Mouse (Mus musculus): ENCODE data around the gene Vmn2r103. TPM values are rescaled to one million over a fixed set of nuclear protein-coding genes. Genes with fewer than 3 reads are reported as not detected.

The Vmn2r103 gene
- not detected in 2 replicates for polyA plus RNA-seq (2015; fragmentation: Nextera tagmentation; extraction: Ambion mirVana)

GRCm38 (mm10) chr17:19773063-19773462 is at the start of gene Vmn2r103:
Gene Vmn2r103, plus strand, starts transcription at chr17:19773363.
- no peak within 1 kb of the TSS for H3K4me2 ChIP-seq (ENCODE audit: low read length)
- H3K27me3 ChIP-seq (replicated peaks; ENCODE audit: control insufficient read depth, insufficient read depth, low read length): no peaks in the 10 kb centered on the region
- no peaks in the 10 kb centered on the region for H3K9me3 ChIP-seq (ENCODE audit: control insufficient read depth, low read length)
- no peaks in the 10 kb centered on the region for H3K36me3 ChIP-seq (ENCODE audit: control insufficient read depth, insufficient read depth, low read length)
- no peaks in the 10 kb centered on the region for H3K4me1 ChIP-seq (ENCODE audit: control insufficient read depth, insufficient read depth, low read depth, low read length)
- no peak for ATAC-seq
- no peak within 1 kb of the TSS for H3K4me3 ChIP-seq (ENCODE audit: low read length)
- H3K27ac ChIP-seq (ENCODE audit: low read depth, low read length): no peak within 1 kb of the TSS
- 62% methylated on average over 4 of the region's 4 CpGs for WGBS
- no peak within 1 kb of the TSS for H3K9ac ChIP-seq (ENCODE audit: low read depth, low read length)

GRCm38 (mm10) chr17:19778994-19779393 is 5.8 kb downstream of the Vmn2r103 start:
- no peaks in the 10 kb centered on the region for H3K4me1 ChIP-seq (ENCODE audit: control insufficient read depth, insufficient read depth, low read depth, low read length)
- no peak for ATAC-seq
- no peaks in the 10 kb centered on the region for H3K36me3 ChIP-seq (ENCODE audit: control insufficient read depth, insufficient read depth, low read length)
- no peak overlapping the region for H3K4me2 ChIP-seq (ENCODE audit: low read length)
- H3K9ac ChIP-seq (ENCODE audit: low read depth, low read length): no peak overlapping the region
- no peaks in the 10 kb centered on the region for H3K27me3 ChIP-seq (replicated peaks; ENCODE audit: control insufficient read depth, insufficient read depth, low read length)
- no peaks in the 10 kb centered on the region for H3K9me3 ChIP-seq (ENCODE audit: control insufficient read depth, low read length)
- no peak overlapping the region for H3K4me3 ChIP-seq (ENCODE audit: low read length)
- WGBS: 88% methylated on average over 4 of the region's 4 CpGs
- H3K27ac ChIP-seq (ENCODE audit: low read depth, low read length): no peak overlapping the region

- H3K4me1 ChIP-seq (ENCODE audit: control insufficient read depth, insufficient read depth, low read depth, low read length): no peaks in the 10 kb centered on the region
- H3K9ac ChIP-seq (ENCODE audit: low read depth, low read length): no peak overlapping the region
- no peak overlapping the region for H3K27ac ChIP-seq (ENCODE audit: low read depth, low read length)
- WGBS: 76% methylated on average over 1 of the region's 1 CpGs
- H3K4me3 ChIP-seq (ENCODE audit: low read length): no peak overlapping the region
- H3K36me3 ChIP-seq (ENCODE audit: control insufficient read depth, insufficient read depth, low read length): no peaks in the 10 kb centered on the region
- H3K4me2 ChIP-seq (ENCODE audit: low read length): no peak overlapping the region
- no peaks in the 10 kb centered on the region for H3K27me3 ChIP-seq (replicated peaks; ENCODE audit: control insufficient read depth, insufficient read depth, low read length)
- peaks cover 2% of the 10 kb centered on the region for H3K9me3 ChIP-seq (ENCODE audit: control insufficient read depth, low read length)
- no peak for ATAC-seq
Observed at GRCm38 (mm10) chr17:19789248-19789647, 16.1 kb downstream of the Vmn2r103 start.

Other genes starting within 250 kb of the Vmn2r103 start
- not detected in 2 replicates for gene Vmn2r101, start 196.1 kb upstream of the Vmn2r103 start, polyA plus RNA-seq (2015; fragmentation: Nextera tagmentation; extraction: Ambion mirVana)
- not detected in 2 replicates for gene Vmn2r102, start 113.0 kb upstream of the Vmn2r103 start, polyA plus RNA-seq (2015; fragmentation: Nextera tagmentation; extraction: Ambion mirVana)